ENCODE assay signal across 8 mouse cellular contexts in the genomic region with DNA sequence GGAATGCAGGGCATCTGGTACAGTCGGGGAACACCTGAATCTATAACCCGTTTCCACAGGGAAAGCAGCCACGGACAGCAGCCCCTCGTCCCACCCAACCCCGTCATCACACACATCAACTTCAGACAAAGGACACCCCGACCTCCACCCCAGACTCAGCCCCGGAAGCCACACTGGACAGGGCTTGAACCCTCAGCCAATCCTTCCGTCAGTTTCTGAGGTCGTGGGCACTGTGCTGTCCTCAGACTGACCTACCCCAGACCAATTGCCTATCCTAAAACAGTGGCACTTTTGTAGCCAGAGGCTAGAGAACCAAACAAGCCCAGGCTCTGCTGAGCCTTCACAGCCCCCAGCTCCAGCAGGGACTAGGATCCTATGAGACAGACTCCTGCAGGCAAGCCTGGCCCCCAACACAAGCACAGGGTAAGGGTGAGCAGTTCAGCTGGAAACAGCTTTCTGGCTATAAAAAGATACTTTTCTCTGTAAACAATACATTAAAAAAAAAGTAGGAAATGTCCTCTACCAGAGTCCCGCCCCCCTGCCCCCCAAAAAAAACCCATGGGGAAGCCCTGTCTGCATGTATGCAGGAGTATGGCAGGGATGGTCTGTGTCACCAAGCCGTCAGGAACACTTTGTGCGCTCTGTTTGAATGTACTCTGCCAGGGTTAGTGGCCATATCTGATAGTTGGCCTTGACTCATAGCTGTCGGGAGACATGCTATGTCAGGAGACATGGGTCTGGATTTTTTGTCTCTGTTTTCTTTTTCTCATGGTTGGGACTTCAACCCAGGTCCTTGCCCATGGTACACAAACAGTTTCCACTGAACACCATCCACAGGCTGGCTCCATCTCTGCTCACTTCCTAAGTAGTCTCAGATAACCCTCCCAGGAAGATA. TPM values are rescaled to one million over a fixed set of nuclear protein-coding genes. Genes with fewer than 3 reads are reported as not detected.
DNase-seq lines count a peak whose midpoint lies in the region; ATAC-seq lines count a peak whose summit lies in the region.

No protein-coding gene starts in this region.

- no peak for ATAC-seq in neural tube, embryonic 15.5 days (ENCODE audit: low FRiP score)
- ATAC-seq in stomach, embryonic 16.5 days (ENCODE audit: insufficient read depth, low FRiP score), result no peak; the same call in 1 of the 2 replicates

- WGBS in neural tube, embryonic 15.5 days, result 88% methylated on average over 13 of the region's 13 CpGs
- 55% methylated on average over 13 of the region's 13 CpGs for WGBS in stomach, embryonic 16.5 days

- H3K4me1 ChIP-seq in neural tube, embryonic 15.5 days, result peaks cover 34% of the 10 kb centered on the region
- H3K4me1 ChIP-seq in stomach, embryonic 16.5 days (ENCODE audit: control insufficient read depth, insufficient read depth, low read length), result peaks cover 60% of the 10 kb centered on the region

- no peak overlapping the region for H3K4me3 ChIP-seq in neural tube, embryonic 15.5 days (replicated peaks)
- no peak overlapping the region for H3K4me3 ChIP-seq in stomach, embryonic 16.5 days (replicated peaks; ENCODE audit: low read length)

- H3K9me3 ChIP-seq in neural tube, embryonic 15.5 days (replicated peaks), result no peaks in the 10 kb centered on the region
- H3K9me3 ChIP-seq in stomach, embryonic 16.5 days (replicated peaks; ENCODE audit: control insufficient read depth, low read length), result no peaks in the 10 kb centered on the region

- no peaks in the 10 kb centered on the region for H3K27me3 ChIP-seq in neural tube, embryonic 15.5 days (replicated peaks)
- H3K27me3 ChIP-seq in stomach, embryonic 16.5 days (ENCODE audit: control insufficient read depth, insufficient read depth, low read length), result no peaks in the 10 kb centered on the region

- no peak overlapping the region for H3K4me2 ChIP-seq in neural tube, embryonic 15.5 days
- H3K4me2 ChIP-seq in stomach, embryonic 16.5 days (ENCODE audit: low read depth, low read length), result peak overlapping the region; percentile 13; the same call in 1 of the 2 replicates

- no peaks in the 10 kb centered on the region for H3K36me3 ChIP-seq in neural tube, embryonic 15.5 days
- H3K36me3 ChIP-seq in stomach, embryonic 16.5 days (ENCODE audit: control insufficient read depth, insufficient read depth, low read length), result no peaks in the 10 kb centered on the region

- no peak overlapping the region for H3K9ac ChIP-seq in neural tube, embryonic 15.5 days (replicated peaks)
- H3K9ac ChIP-seq in stomach, embryonic 16.5 days (ENCODE audit: low read length), result peak overlapping the region; percentile 19; the same call in 1 of the 2 replicates

- peak; percentile 19 for DNase-seq in neural tube, embryonic 10.5 days (ENCODE audit: extremely low spot score, low spot score)
- peak; percentile 63 for DNase-seq in heart, adult 18-20 months
- DNase-seq in kidney, postnatal 25 days, result peak; percentile 23 to 56
- no peak for DNase-seq in cerebellum, postnatal 14 days
- DNase-seq in thymus, postnatal 14 days, result no peak
- DNase-seq in thymus, postnatal 10 days (ENCODE audit: low spot score in 2 of 2), result no peak

- H3K27ac ChIP-seq in neural tube, embryonic 15.5 days (replicated peaks), result no peak overlapping the region
- peak overlapping the region; percentile 85 for H3K27ac ChIP-seq in stomach, embryonic 16.5 days (ENCODE audit: low read length)

RNA-seq across cellular contexts. Expression of a gene that starts 23.7 kb away (rescaled TPM):
- 18.4 and 20.9 TPM in 2 replicates for polyA plus RNA-seq in neural tube, embryonic 15.5 days (2015; fragmentation: Nextera tagmentation; extraction: Ambion mirVana)
- 100 to 1,000 TPM; 293 to 297 TPM for total RNA-seq in heart, adult 18-20 months (2021)
- 20.0 and 21.3 TPM in 2 replicates for polyA plus RNA-seq in stomach, embryonic 16.5 days (2015; fragmentation: Nextera tagmentation; extraction: Ambion mirVana)

Comparison
In these comparisons a context has a peak if more than half of its experiments do, and no peak if none do; other contexts are left out.
1. DNase-seq: peak in neural tube, embryonic 10.5 days (single experiment), heart, adult 18-20 months (2 of 2) and kidney, postnatal 25 days (2 of 2); none in cerebellum, postnatal 14 days (0 of 2), thymus, postnatal 14 days (single experiment) and thymus, postnatal 10 days (0 of 2).